ENCODE assay signal across 9 mouse cellular contexts in the genomic region with DNA sequence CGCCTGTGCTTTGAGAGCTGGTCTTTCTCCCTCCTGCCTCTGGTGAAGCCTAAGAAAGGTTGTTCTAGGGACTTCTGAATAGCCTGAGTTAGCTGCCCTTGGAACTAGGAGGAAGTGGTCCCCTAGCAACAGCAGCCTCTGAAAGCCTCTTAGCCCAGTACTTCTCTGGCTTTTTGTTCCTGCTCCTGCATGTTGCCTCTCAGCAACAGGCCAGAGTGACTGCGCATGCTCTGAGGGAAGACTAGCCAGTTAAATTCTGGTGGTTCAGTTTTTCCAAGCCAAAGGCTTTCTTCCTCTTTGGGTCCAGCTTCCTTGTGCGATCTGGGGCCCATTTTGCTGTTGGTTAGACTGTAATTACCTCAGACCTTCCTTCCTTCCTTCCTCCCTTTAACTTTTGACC.
DNase-seq lines count a peak whose midpoint lies in the region; ATAC-seq and TF ChIP-seq lines count a peak whose summit lies in the region.
"Had no signal": no experiment of that assay in that cellular context is flagged by ENCODE, and none has a peak within 500 bp of the region (broad histone marks: within the 10 kb centered on the region; RNA-seq: fewer than 3 reads in every experiment).

No protein-coding gene starts in this region.

- no peak overlapping the region for H3K27ac ChIP-seq in hindbrain, embryonic 14.5 days
- H3K27ac ChIP-seq in hindbrain, embryonic 11.5 days (ENCODE audit: low read depth, low read length), result no peak overlapping the region
- H3K27ac ChIP-seq in lung, postnatal 0 days (ENCODE audit: low read length), result no peak overlapping the region
- H3K27ac ChIP-seq: neural tube, embryonic 12.5 days had no signal

- no peaks in the 10 kb centered on the region for H3K27me3 ChIP-seq in hindbrain, embryonic 14.5 days (ENCODE audit: control insufficient read depth, insufficient read depth, low read length)
- no peaks in the 10 kb centered on the region for H3K27me3 ChIP-seq in hindbrain, embryonic 11.5 days (ENCODE audit: control insufficient read depth, insufficient read depth, low read length)
- no peaks in the 10 kb centered on the region for H3K27me3 ChIP-seq in lung, postnatal 0 days (replicated peaks; ENCODE audit: insufficient read depth, low read length)
- H3K27me3 ChIP-seq: neural tube, embryonic 12.5 days had no signal

- H3K4me2 ChIP-seq in hindbrain, embryonic 14.5 days (replicated peaks), result no peak overlapping the region
- H3K4me2 ChIP-seq in hindbrain, embryonic 11.5 days (replicated peaks; ENCODE audit: low read depth, low read length), result no peak overlapping the region
- H3K4me2 ChIP-seq in lung, postnatal 0 days (replicated peaks; ENCODE audit: low read depth, low read length), result no peak overlapping the region
- H3K4me2 ChIP-seq: neural tube, embryonic 12.5 days had no signal

- 75% methylated on average over 3 of the region's 3 CpGs for WGBS in hindbrain, embryonic 14.5 days
- 83% methylated on average over 3 of the region's 3 CpGs for WGBS in hindbrain, embryonic 11.5 days
- WGBS in lung, postnatal 0 days, result 46% methylated on average over 3 of the region's 3 CpGs

- no peak for TF ChIP-seq CTCF in lung, postnatal 0 days (IDR thresholded peaks at IDR 0.05)

- no peak overlapping the region for H3K4me3 ChIP-seq in hindbrain, embryonic 14.5 days (replicated peaks; ENCODE audit: low read length)
- no peak overlapping the region for H3K4me3 ChIP-seq in hindbrain, embryonic 11.5 days (ENCODE audit: low read depth, low read length)
- H3K4me3 ChIP-seq in lung, postnatal 0 days (ENCODE audit: low read depth, low read length), result no peak overlapping the region
- H3K4me3 ChIP-seq: neural tube, embryonic 12.5 days had no signal

- H3K4me1 ChIP-seq in hindbrain, embryonic 14.5 days (replicated peaks; ENCODE audit: control insufficient read depth, insufficient read depth, low read length), result no peaks in the 10 kb centered on the region
- H3K4me1 ChIP-seq in hindbrain, embryonic 11.5 days (replicated peaks; ENCODE audit: control insufficient read depth, insufficient read depth, low read length), result no peaks in the 10 kb centered on the region
- no peaks in the 10 kb centered on the region for H3K4me1 ChIP-seq in lung, postnatal 0 days (ENCODE audit: insufficient read depth, low read depth, low read length)
- H3K4me1 ChIP-seq: neural tube, embryonic 12.5 days had no signal

- peak; percentile 51; the same call in 1 of the 2 replicates for ATAC-seq in hindbrain, embryonic 14.5 days (ENCODE audit: low FRiP score)
- ATAC-seq in hindbrain, embryonic 11.5 days (ENCODE audit: low FRiP score), result no peak
- ATAC-seq in lung, postnatal 0 days, result peak; percentile 57

- H3K36me3 ChIP-seq in hindbrain, embryonic 14.5 days (replicated peaks; ENCODE audit: control insufficient read depth, insufficient read depth), result no peaks in the 10 kb centered on the region
- H3K36me3 ChIP-seq in hindbrain, embryonic 11.5 days (ENCODE audit: control insufficient read depth, insufficient read depth, low read length), result no peaks in the 10 kb centered on the region
- no peaks in the 10 kb centered on the region for H3K36me3 ChIP-seq in lung, postnatal 0 days (ENCODE audit: insufficient read depth, low read length)
- H3K36me3 ChIP-seq: neural tube, embryonic 12.5 days had no signal

- H3K9ac ChIP-seq in hindbrain, embryonic 14.5 days, result no peak overlapping the region
- no peak overlapping the region for H3K9ac ChIP-seq in hindbrain, embryonic 11.5 days (ENCODE audit: low read depth, low read length)
- H3K9ac ChIP-seq in lung, postnatal 0 days (replicated peaks; ENCODE audit: low read depth), result no peak overlapping the region
- H3K9ac ChIP-seq: neural tube, embryonic 12.5 days had no signal

- no peaks in the 10 kb centered on the region for H3K9me3 ChIP-seq in hindbrain, embryonic 14.5 days (ENCODE audit: control insufficient read depth, low read length)
- H3K9me3 ChIP-seq in hindbrain, embryonic 11.5 days (ENCODE audit: control insufficient read depth, low read length), result no peaks in the 10 kb centered on the region
- no peaks in the 10 kb centered on the region for H3K9me3 ChIP-seq in lung, postnatal 0 days (ENCODE audit: low read length)
- H3K9me3 ChIP-seq: neural tube, embryonic 12.5 days had no signal

- peak; percentile 33 for DNase-seq in hindbrain, embryonic 14.5 days (ENCODE audit: low spot score)
- DNase-seq in hindbrain, embryonic 11.5 days (ENCODE audit: low spot score), result no peak
- peak; percentile 65 for DNase-seq in c-Kit-positive CD71-negative TER-119-negative erythroid progenitor cells, embryonic 14.5 days (ENCODE audit: low read depth)
- DNase-seq in kidney, postnatal 4 days, result peak; percentile 21 to 37
- DNase-seq in lung, postnatal 0 days (ENCODE audit: low spot score), result peak; percentile 68
- DNase-seq in spleen, postnatal 4 days (ENCODE audit: low spot score in 2 of 2), result peak; percentile 60 to 75
- no peak for DNase-seq in ovary, postnatal 36 days (ENCODE audit: low spot score)
- no peak for DNase-seq in adrenal gland, adult 18-20 months (ENCODE audit: low spot score in 2 of 2)

- no peak for TF ChIP-seq EP300 in lung, postnatal 0 days (IDR thresholded peaks at IDR 0.05)

Comparison
In these comparisons a context has a peak if more than half of its experiments do, and no peak if none do; other contexts are left out.
1. DNase-seq: peak in hindbrain, embryonic 14.5 days (single experiment), c-Kit-positive CD71-negative TER-119-negative erythroid progenitor cells, embryonic 14.5 days (single experiment), kidney, postnatal 4 days (2 of 2), lung, postnatal 0 days (single experiment) and spleen, postnatal 4 days (2 of 2); none in hindbrain, embryonic 11.5 days (single experiment), ovary, postnatal 36 days (single experiment) and adrenal gland, adult 18-20 months (0 of 2).